Mouse (Mus musculus): ENCODE measurements at regions not wholly inside any gene's neighbourhood (a gene's known extent, or its start where the extent isn't known, plus 50 kb on each side); places are given as distances from the start of the nearest gene placed in this dataset.

DNA sequence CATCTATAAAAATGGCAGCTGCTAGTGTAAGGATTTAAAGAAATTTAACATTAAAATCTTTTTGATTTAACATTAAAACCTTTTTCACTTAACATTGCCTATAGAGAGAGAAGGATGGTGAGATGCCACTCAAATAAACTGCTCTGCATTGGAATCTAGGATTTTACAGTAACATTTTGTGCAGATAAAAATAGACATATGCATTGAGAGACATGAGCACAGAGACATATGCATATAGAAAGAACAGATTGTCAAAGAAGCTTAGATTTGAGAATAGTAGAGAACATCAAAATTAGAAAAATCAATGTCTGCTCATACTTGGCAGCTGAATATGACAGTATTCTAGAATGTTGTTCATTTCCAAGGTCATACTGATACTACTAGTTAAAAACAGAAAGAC, 220.2 kb downstream of the Arap2 start:
- no peak for DNase-seq
- intact Hi-C loops (cut with DNase I; ENCODE audit: low total_unique reads) = no loop called here

DNA sequence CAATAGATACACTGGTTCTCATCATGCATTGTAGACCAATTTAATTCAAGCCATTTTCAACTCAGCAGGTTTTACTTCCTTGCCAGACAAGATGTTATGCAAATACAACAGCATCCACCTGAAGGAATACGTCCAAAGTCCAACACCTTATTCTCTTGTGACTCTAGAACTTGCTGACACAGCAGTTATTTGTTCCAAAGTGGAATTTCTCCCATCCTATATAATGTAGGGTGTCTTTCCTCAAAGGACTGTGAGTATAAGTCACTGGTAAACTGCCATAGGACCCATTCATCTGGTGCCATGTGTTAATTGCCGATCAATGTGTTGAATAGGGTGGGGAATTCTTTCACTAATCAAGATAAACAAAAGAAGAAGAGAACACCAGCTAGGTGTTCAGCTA, 226.7 kb downstream of the Arap2 start:
- intact Hi-C loops (cut with DNase I; ENCODE audit: low total_unique reads) = no loop called here
- DNase-seq = no peak

DNA sequence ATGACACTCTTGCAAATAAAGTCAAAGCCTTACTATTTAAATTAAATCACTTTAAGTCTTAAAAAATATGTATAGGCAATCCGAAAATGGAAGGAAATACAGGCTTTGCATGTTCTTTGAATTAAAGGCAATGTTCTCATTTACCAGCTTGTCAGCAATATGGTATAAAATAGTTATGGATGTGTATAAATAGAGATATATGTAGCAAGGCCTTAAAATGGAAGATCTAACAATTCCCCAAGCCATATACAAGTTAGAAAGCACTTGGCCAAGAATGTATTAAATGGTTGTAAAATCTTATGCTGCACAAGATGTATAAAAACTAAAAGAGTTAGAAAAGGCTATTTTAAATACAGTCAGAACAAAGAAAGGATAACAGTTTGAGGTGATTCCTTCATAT, 254.1 kb downstream of the Arap2 start:
- intact Hi-C loops (cut with DNase I; ENCODE audit: low total_unique reads) = no loop called here
- DNase-seq = no peak

DNA sequence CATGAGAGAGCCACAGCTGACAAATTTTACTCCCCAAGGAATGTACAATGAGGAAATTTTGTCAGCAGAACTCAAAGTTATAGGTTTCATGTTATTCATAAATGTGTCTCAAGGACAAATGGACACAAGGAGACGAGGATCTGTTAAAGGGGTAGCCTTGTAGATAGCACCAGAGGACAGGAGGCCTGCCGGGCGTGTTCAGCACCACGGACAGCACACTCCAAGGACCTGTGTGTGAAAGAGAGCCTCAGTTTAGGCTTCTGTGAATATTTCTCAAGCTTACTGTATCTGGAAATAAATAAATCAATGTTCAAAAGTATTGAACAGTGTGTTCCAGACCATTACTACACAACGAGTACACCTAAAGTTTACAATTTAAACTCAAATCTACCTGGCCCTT, 282.4 kb downstream of the Arap2 start:
- DNase-seq = peak; percentile 9
- intact Hi-C loops (cut with DNase I; ENCODE audit: low total_unique reads) = no loop called here

DNA sequence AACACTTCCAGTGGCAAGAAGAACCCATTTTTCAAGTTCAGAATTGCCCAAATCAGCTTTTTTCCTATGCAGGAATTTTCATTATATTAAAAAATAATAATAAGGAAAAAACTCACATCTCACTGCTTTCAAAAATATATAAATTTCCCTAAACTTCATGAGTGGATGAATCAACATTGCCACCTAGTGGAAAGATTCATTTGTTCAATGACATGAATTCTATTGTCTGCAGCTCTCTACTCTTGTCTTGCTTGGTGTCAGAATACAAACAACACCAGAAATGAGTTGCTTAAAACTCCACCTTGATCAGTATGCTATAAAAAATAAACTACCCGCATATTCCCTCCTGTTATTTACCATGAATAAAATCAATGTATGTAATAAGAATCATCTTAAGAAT, 285.0 kb downstream of the Arap2 start:
- intact Hi-C loops (cut with DNase I; ENCODE audit: low total_unique reads) = no loop called here
- DNase-seq = no peak

DNA sequence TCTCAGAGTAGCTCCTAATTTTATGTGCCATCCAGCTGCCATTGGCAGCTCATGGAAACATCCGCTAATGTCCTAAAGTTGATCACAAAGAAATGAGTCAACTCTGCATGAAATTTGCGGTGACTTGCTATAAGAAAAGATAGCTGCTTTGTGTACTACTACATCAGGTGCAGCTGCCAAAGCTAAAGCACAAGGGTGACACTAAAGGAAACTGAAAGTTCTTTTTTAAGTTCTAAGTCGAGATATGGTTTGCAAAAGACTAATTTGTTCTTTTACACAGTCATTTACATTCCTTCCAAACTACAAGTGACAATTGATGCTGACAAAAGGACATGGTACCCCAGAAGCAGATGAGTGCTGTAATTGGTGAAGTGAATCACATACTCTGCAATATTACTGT, 292.5 kb downstream of the Arap2 start:
- intact Hi-C loops (cut with DNase I; ENCODE audit: low total_unique reads) = loop anchor here (10.0 kb wide), 1 partner anchor 1569 kb away; no protein-coding TSS in a partner anchor

DNA sequence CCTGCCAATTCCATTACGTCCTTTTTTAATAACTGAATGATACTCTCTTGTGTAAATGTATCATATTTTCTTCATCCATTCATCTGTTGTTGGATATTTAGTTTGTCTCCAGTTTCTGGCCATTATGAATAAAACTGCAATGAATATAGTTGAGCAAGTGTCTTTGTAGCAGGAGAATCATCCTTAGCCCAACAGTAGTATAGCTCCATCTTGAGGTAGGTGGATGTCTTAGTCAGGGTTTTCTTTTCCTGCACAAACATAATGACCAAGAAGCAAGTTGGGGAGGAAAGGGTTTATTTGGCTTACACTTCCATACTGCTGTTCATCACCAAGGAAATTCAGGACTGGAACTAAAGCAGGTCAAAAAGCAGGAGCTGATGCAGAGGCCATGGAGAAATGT, 299.2 kb downstream of the Arap2 start:
- intact Hi-C loops (cut with DNase I; ENCODE audit: low total_unique reads) = no loop called here
- DNase-seq = no peak

More for the DNA sequence above, 292.5 kb downstream of the Arap2 start:
- no peak for DNase-seq

DNA sequence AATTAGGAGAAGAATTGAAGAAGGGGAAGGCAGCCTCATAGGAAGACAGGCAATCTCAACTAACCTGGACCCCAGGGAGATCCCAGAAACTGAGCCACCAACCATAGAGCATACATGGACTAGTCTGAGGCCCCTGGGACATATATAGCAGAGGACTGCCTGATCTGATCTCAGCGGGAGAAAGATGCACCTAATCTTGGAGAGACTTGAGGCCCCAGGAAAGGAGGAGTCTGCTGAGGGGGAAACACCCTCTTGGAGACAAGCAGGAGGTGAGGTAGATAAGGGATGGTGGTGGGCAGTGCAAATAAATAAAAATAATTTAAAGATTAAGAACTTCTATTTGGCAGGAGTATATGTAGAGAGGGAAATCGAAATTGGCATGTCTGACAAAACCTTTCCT, 303.4 kb downstream of the Arap2 start:
- no peak for DNase-seq
- intact Hi-C loops (cut with DNase I; ENCODE audit: low total_unique reads) = no loop called here
